Mouse (Mus musculus): ENCODE results near the gene Traf3. TPM values are rescaled to one million over a fixed set of nuclear protein-coding genes. Genes with fewer than 3 reads are reported as not detected.

Traf3 gene
- total RNA-seq, 2 experiments from 2014 or later, result 61.3 to 74.6 TPM

GRCm38 (mm10) chr12:111188295-111188694 is 22.1 kb downstream of the Traf3 start:
- intact Hi-C loops (cut with DNase I), result no loop called here
- no peak for DNase-seq (ENCODE audit: low spot score in 2 of 2)

GRCm38 (mm10) chr12:111190355-111190754 is 24.2 kb downstream of the Traf3 start:
- DNase-seq (ENCODE audit: low spot score in 2 of 2), result no peak
- intact Hi-C loops (cut with DNase I), result no loop called here

- DNase-seq (ENCODE audit: low spot score in 2 of 2), result no peak
- intact Hi-C loops (cut with DNase I), result no loop called here
These were observed 24.7 kb downstream of the Traf3 start for GRCm38 (mm10) chr12:111190891-111191290.

- no peak for DNase-seq (ENCODE audit: low spot score in 2 of 2)
- intact Hi-C loops (cut with DNase I), result no loop called here
These were observed 26.6 kb downstream of the Traf3 start for GRCm38 (mm10) chr12:111192777-111193176.

- intact Hi-C loops (cut with DNase I), result no loop called here
- DNase-seq (ENCODE audit: low spot score in 2 of 2), result no peak
These were observed 27.2 kb downstream of the Traf3 start for GRCm38 (mm10) chr12:111193331-111193730.

- intact Hi-C loops (cut with DNase I), result no loop called here
- DNase-seq (ENCODE audit: low spot score in 2 of 2), result no peak
These were observed 30.4 kb downstream of the Traf3 start for GRCm38 (mm10) chr12:111196548-111196947.

- intact Hi-C loops (cut with DNase I), result no loop called here
- DNase-seq (ENCODE audit: low spot score in 2 of 2), result peak; percentile 25 to 38
These were observed 36.9 kb downstream of the Traf3 start for GRCm38 (mm10) chr12:111203076-111203475.

- intact Hi-C loops (cut with DNase I), result no loop called here
- DNase-seq (ENCODE audit: low spot score in 2 of 2), result peak; percentile 59 to 68
These were observed 37.8 kb downstream of the Traf3 start for GRCm38 (mm10) chr12:111203945-111204344.

- DNase-seq (ENCODE audit: low spot score in 2 of 2), result no peak
- intact Hi-C loops (cut with DNase I), result no loop called here
These were observed 41.5 kb downstream of the Traf3 start for GRCm38 (mm10) chr12:111207641-111208040.

- no peak for DNase-seq (ENCODE audit: low spot score in 2 of 2)
- intact Hi-C loops (cut with DNase I), result no loop called here
These were observed 45.6 kb downstream of the Traf3 start for GRCm38 (mm10) chr12:111211729-111212128.

- DNase-seq (ENCODE audit: low spot score in 2 of 2), result no peak
- intact Hi-C loops (cut with DNase I), result no loop called here
These were observed 52.7 kb downstream of the Traf3 start for GRCm38 (mm10) chr12:111218867-111219266.

- intact Hi-C loops (cut with DNase I), result no loop called here
- no peak for DNase-seq (ENCODE audit: low spot score in 2 of 2)
These were observed 59.1 kb downstream of the Traf3 start for GRCm38 (mm10) chr12:111225197-111225780.

GRCm38 (mm10) chr12:111227410-111227809 is 61.2 kb downstream of the Traf3 start:
- intact Hi-C loops (cut with DNase I), result no loop called here
- DNase-seq (ENCODE audit: low spot score in 2 of 2), result no peak

- intact Hi-C loops (cut with DNase I), result no loop called here
- no peak for DNase-seq (ENCODE audit: low spot score in 2 of 2)
These were observed 62.3 kb downstream of the Traf3 start for GRCm38 (mm10) chr12:111228488-111228887.

GRCm38 (mm10) chr12:111230793-111231192 is 64.6 kb downstream of the Traf3 start:
- intact Hi-C loops (cut with DNase I), result no loop called here
- DNase-seq (ENCODE audit: low spot score in 2 of 2), result no peak

GRCm38 (mm10) chr12:111233798-111234197 is 67.6 kb downstream of the Traf3 start:
- intact Hi-C loops (cut with DNase I), result no loop called here
- DNase-seq (ENCODE audit: low spot score in 2 of 2), result no peak

- intact Hi-C loops (cut with DNase I), result no loop called here
- DNase-seq (ENCODE audit: low spot score in 2 of 2), result no peak
These were observed 68.2 kb downstream of the Traf3 start for GRCm38 (mm10) chr12:111234383-111234782.

GRCm38 (mm10) chr12:111235631-111236030 is 69.5 kb downstream of the Traf3 start:
- intact Hi-C loops (cut with DNase I), result no loop called here
- no peak for DNase-seq (ENCODE audit: low spot score in 2 of 2)

- intact Hi-C loops (cut with DNase I), result no loop called here
- peak in 1 of 2 experiments; percentile 44 for DNase-seq (ENCODE audit: low spot score in 2 of 2)
These were observed 71.5 kb downstream of the Traf3 start for GRCm38 (mm10) chr12:111237611-111238188.

- intact Hi-C loops (cut with DNase I), result no loop called here
- DNase-seq (ENCODE audit: low spot score in 2 of 2), result no peak
These were observed 72.2 kb downstream of the Traf3 start for GRCm38 (mm10) chr12:111238345-111238744.

GRCm38 (mm10) chr12:111238778-111239177 is 72.6 kb downstream of the Traf3 start:
- intact Hi-C loops (cut with DNase I), result no loop called here
- DNase-seq (ENCODE audit: low spot score in 2 of 2), result peak in 1 of 2 experiments; percentile 48

- intact Hi-C loops (cut with DNase I), result no loop called here
- DNase-seq (ENCODE audit: low spot score in 2 of 2), result no peak
These were observed 73.8 kb downstream of the Traf3 start for GRCm38 (mm10) chr12:111239930-111240329.
